Mouse (Mus musculus): ENCODE measurements at regions not wholly inside any gene's neighbourhood (a gene's known extent, or its start where the extent isn't known, plus 50 kb on each side); places are given as distances from the start of the nearest gene placed in this dataset.

- no peak for TF ChIP-seq CTCF (conservative IDR thresholded peaks at IDR 0.05; ENCODE audit: insufficient read depth, insufficient read length, low read depth, low read length)
- no peak for TF ChIP-seq POLR2A (IDR thresholded peaks at IDR 0.05; ENCODE audit: low read depth, low read length)
These were observed 991.0 kb downstream of the Car8 start for GRCm38 (mm10) chr4:7247816-7248215.
